Mouse (Mus musculus) liver, postnatal 0 days (tissue): ENCODE data around the gene Gm43738.

Experiments
- CTCF ChIP-seq: sonication (generic); IDR thresholded peaks from 2 replicates; pipeline ENCODE4 v1.5.1; 2016; ENCODE audit warnings: antibody characterized with exemption, low read depth
- EP300 ChIP-seq: IDR thresholded peaks from 2 replicates; pipeline ENCODE4 v1.6.1; 2016; ENCODE audit warnings: antibody characterized with exemption, low read depth, mild to moderate bottlenecking

DNA sequence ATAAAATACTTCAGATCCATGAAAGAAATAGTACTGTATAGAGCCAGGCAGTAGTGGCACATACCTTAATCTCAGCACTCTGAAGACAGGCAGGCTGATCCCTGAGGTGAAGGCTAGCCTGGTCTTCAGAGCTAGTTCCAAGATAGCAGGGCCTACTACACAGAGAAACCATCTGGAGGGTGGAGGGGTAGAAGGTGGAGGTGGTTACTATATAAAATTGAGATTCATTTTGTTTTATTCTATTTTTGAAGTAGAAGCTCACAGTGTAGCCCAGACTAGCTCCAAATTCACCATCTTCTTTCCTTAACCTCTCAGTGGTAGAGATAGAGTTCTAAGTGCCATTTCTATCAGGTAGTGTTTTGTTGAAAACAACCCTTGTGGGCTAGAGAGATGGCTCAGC lies 33.6 kb downstream of the Gm43738 start:
- no peak for TF ChIP-seq CTCF
- no peak for TF ChIP-seq EP300
